Mouse (Mus musculus) intestine, embryonic 14.5 days (tissue): ENCODE results near the gene A630095N17Rik. TPM values are rescaled to one million over a fixed set of nuclear protein-coding genes. Genes with fewer than 3 reads are reported as not detected.

ENCODE experiments used
- ATAC-seq: fragments of 200-750 bp; cut with Nextera tagmentation; replicated peaks from 2 replicates; pipeline ENCODE4 v1.8.0; 2017; ENCODE audit warnings: low read depth, moderate number of reproducible peaks, moderate TSS enrichment, moderate library complexity; ENCODE audit not compliant: low FRiP score, low TSS enrichment
- DNase-seq: peaks from one replicate; pipeline ENCODE4 v3.0.0-alpha.2; 2018; ENCODE audit warnings: low spot score
- H3K27ac ChIP-seq: fragments of 300-500 bp; sonication (generic); 2 replicates; pipeline ENCODE4 v1.5.1; 2014; ENCODE audit warnings: low read depth, mild to moderate bottlenecking, control low read depth
- H3K27me3 ChIP-seq: fragments of 300-500 bp; sonication (generic); replicated peaks from 2 replicates; pipeline ENCODE4 v1.6.1; 2014; ENCODE audit warnings: low read length, control low read depth; ENCODE audit not compliant: control insufficient read depth, insufficient read depth
- H3K36me3 ChIP-seq: fragments of 300-500 bp; sonication (generic); 2 replicates; pipeline ENCODE4 v1.6.1; 2014; ENCODE audit warnings: low read length, control low read depth; ENCODE audit not compliant: control insufficient read depth, insufficient read depth
- H3K4me1 ChIP-seq: fragments of 300-500 bp; sonication (generic); replicated peaks from 2 replicates; pipeline ENCODE4 v1.6.1; 2014; ENCODE audit warnings: low read length, control low read depth, mixed read lengths; ENCODE audit not compliant: control insufficient read depth, insufficient read depth
- H3K4me2 ChIP-seq: fragments of 300-500 bp; sonication (generic); 2 replicates; pipeline ENCODE4 v1.6.1; 2014; ENCODE audit warnings: low read length
- H3K4me3 ChIP-seq: fragments of 300-500 bp; sonication (generic); 2 replicates; pipeline ENCODE4 v1.5.1; 2014; ENCODE audit warnings: low read depth, low read length, control low read depth, mixed read lengths
- H3K9ac ChIP-seq: fragments of 300-500 bp; sonication (generic); 2 replicates; pipeline ENCODE4 v1.6.1; 2014; ENCODE audit warnings: mild to moderate bottlenecking, low read length
- H3K9me3 ChIP-seq: fragments of 300-500 bp; sonication (generic); 2 replicates; pipeline ENCODE4 v1.6.1; 2016; ENCODE audit warnings: low read length, control low read depth; ENCODE audit not compliant: control insufficient read depth
- WGBS: fragments of 180-500 bp; shearing (Covaris S2); extraction: QIAGEN DNeasy Blood & Tissue Kit; methylation state at CpG from one replicate; pipeline ENCODE4 v1.1.7; 2014; 5-methylcytosine and 5-hydroxymethylcytosine counted together
- polyA plus RNA-seq: library from polyadenylated mRNA; unstranded; fragments of >200 nt; fragmentation: Nextera tagmentation; extraction: Ambion mirVana; gene quantifications from 2 replicates; pipeline ENCODE4 v1.2.1, GENCODE M21; 2014

Gene A630095N17Rik
- polyA plus RNA-seq, 1 experiment from 2014 or later = not detected

GRCm38 (mm10) chr1:75213096-75213495, 18.8 kb downstream of the A630095N17Rik start:
- Histone ChIP-seq H3K4me3 (no peak overlapping the region), H3K27me3 (peaks cover 8% of the 10 kb centered on the region), H3K27ac (no peak overlapping the region), H3K9ac (no peak overlapping the region), H3K4me1 (peaks cover 29% of the 10 kb centered on the region), H3K4me2 (no peak overlapping the region), H3K9me3 (no peaks in the 10 kb centered on the region), H3K36me3 (peaks cover 34% of the 10 kb centered on the region)
- ATAC-seq (no peak), DNase-seq (no peak)
- WGBS = 81% methylated on average over 7 of the region's 7 CpGs

- peaks cover 34% of the 10 kb centered on the region for H3K36me3 ChIP-seq
- no peaks in the 10 kb centered on the region for H3K9me3 ChIP-seq
- peaks cover 2% of the 10 kb centered on the region; the same call in 1 of the 2 replicates for H3K27me3 ChIP-seq
- ATAC-seq = no peak
- DNase-seq = no peak
- no peak overlapping the region for H3K4me3 ChIP-seq
- H3K27ac ChIP-seq = no peak overlapping the region
- no peak overlapping the region for H3K9ac ChIP-seq
- no peak overlapping the region for H3K4me2 ChIP-seq
- peaks cover 29% of the 10 kb centered on the region for H3K4me1 ChIP-seq
- 79% methylated on average over 4 of the region's 4 CpGs for WGBS
Observed at GRCm38 (mm10) chr1:75212542-75212941, 19.4 kb downstream of the A630095N17Rik start.

- ATAC-seq (no peak), DNase-seq (no peak)
- H3K27ac ChIP-seq = no peak overlapping the region
- peak overlapping the region; percentile 93 for H3K9ac ChIP-seq
- peaks cover 34% of the 10 kb centered on the region for H3K36me3 ChIP-seq
- WGBS = 12% methylated on average over 17 of the region's 17 CpGs
- H3K27me3 ChIP-seq = no peaks in the 10 kb centered on the region
- peak overlapping the region; percentile 99 for H3K4me3 ChIP-seq
- peak overlapping the region; percentile 98 for H3K4me2 ChIP-seq
- H3K9me3 ChIP-seq = no peaks in the 10 kb centered on the region
- peaks cover 29% of the 10 kb centered on the region for H3K4me1 ChIP-seq
Observed at GRCm38 (mm10) chr1:75211141-75211708, 20.7 kb downstream of the A630095N17Rik start.

- H3K27me3 ChIP-seq = no peaks in the 10 kb centered on the region
- H3K9me3 ChIP-seq = no peaks in the 10 kb centered on the region
- ATAC-seq = peak; percentile 91
- H3K27ac ChIP-seq = no peak within 1 kb of the TSS
- DNase-seq = peak; percentile 99
- H3K4me3 ChIP-seq = peak within 1 kb of the TSS; percentile 99
- peaks cover 29% of the 10 kb centered on the region for H3K4me1 ChIP-seq
- peak within 1 kb of the TSS; percentile 98 for H3K4me2 ChIP-seq
- H3K9ac ChIP-seq = peak within 1 kb of the TSS; percentile 93
- H3K36me3 ChIP-seq = peaks cover 30% of the 10 kb centered on the region
- 5% methylated on average over 42 of the region's 42 CpGs for WGBS
Observed at GRCm38 (mm10) chr1:75210136-75211087, 21.5 kb downstream of the A630095N17Rik start, which contains the start of the genes Glb1l and Stk16. Gene Glb1l (minus strand): TSS chr1:75210813. Gene Stk16 (plus strand): TSS chr1:75210838.

- H3K27me3 ChIP-seq = no peaks in the 10 kb centered on the region
- peak overlapping the region; percentile 56 for H3K9ac ChIP-seq
- no peak overlapping the region for H3K27ac ChIP-seq
- peak overlapping the region; percentile 99 for H3K4me3 ChIP-seq
- H3K9me3 ChIP-seq = no peaks in the 10 kb centered on the region
- ATAC-seq (no peak), DNase-seq (peak; percentile 73)
- peaks cover 29% of the 10 kb centered on the region for H3K4me1 ChIP-seq
- peak overlapping the region; percentile 98 for H3K4me2 ChIP-seq
- 10% methylated on average over 34 of the region's 34 CpGs for WGBS
- H3K36me3 ChIP-seq = peaks cover 17% of the 10 kb centered on the region
Observed at GRCm38 (mm10) chr1:75208967-75209678, 22.8 kb downstream of the A630095N17Rik start.

- WGBS = 82% methylated on average over 1 of the region's 1 CpGs
- H3K27ac ChIP-seq = no peak overlapping the region
- no peak overlapping the region for H3K4me2 ChIP-seq
- no peaks in the 10 kb centered on the region for H3K4me1 ChIP-seq
- ATAC-seq (no peak), DNase-seq (no peak)
- no peaks in the 10 kb centered on the region for H3K27me3 ChIP-seq
- H3K9ac ChIP-seq = no peak overlapping the region
- H3K9me3 ChIP-seq = no peaks in the 10 kb centered on the region
- H3K4me3 ChIP-seq = no peak overlapping the region
- peaks cover 51% of the 10 kb centered on the region for H3K36me3 ChIP-seq
Observed at GRCm38 (mm10) chr1:75201236-75201635, 30.7 kb downstream of the A630095N17Rik start.

GRCm38 (mm10) chr1:75192452-75192851, 39.5 kb downstream of the A630095N17Rik start:
- DNase-seq = no peak
- H3K9ac ChIP-seq = peak overlapping the region; percentile 81
- under 1% methylated on average over 19 of the region's 19 CpGs for WGBS
- peak; percentile 57 for ATAC-seq
- H3K4me3 ChIP-seq = peak overlapping the region; percentile 90
- H3K4me2 ChIP-seq = peak overlapping the region; percentile 81
- peaks cover 16% of the 10 kb centered on the region for H3K4me1 ChIP-seq
- peak overlapping the region; percentile 90 for H3K27ac ChIP-seq
- no peaks in the 10 kb centered on the region for H3K9me3 ChIP-seq
- H3K36me3 ChIP-seq = peaks cover 35% of the 10 kb centered on the region
- no peaks in the 10 kb centered on the region for H3K27me3 ChIP-seq

- Histone ChIP-seq H3K4me3 (peak within 1 kb of the TSS; percentile 90), H3K9me3 (no peaks in the 10 kb centered on the region), H3K9ac (peak within 1 kb of the TSS; percentile 81), H3K27ac (peak within 1 kb of the TSS; percentile 90), H3K4me1 (peaks cover 16% of the 10 kb centered on the region), H3K4me2 (peak within 1 kb of the TSS; percentile 89), H3K27me3 (no peaks in the 10 kb centered on the region), H3K36me3 (peaks cover 35% of the 10 kb centered on the region)
- WGBS = under 1% methylated on average over 56 of the region's 56 CpGs
- ATAC-seq = peak; percentile 98
- DNase-seq = peak; percentile 95
Observed at GRCm38 (mm10) chr1:75191622-75192402, 40.1 kb downstream of the A630095N17Rik start, which contains the start of the genes Ankzf1 and Atg9a. Gene Ankzf1 (plus strand): TSS chr1:75192151. Gene Atg9a (minus strand): TSS chr1:75192196.
